Mouse (Mus musculus) cerebellum, postnatal 36 days (tissue): Measurements from ENCODE around the gene Foxa1.

ENCODE experiments used
- DNase-seq, 2 experiments: peaks; one replicate each; pipeline ENCODE4 v3.0.0; 2021 to 2022; ENCODE audit warnings: mixed read lengths in 2 of 2

The Foxa1 gene

GRCm38 (mm10) chr12:57546415-57547201 is at the start of gene Foxa1:
Gene Foxa1, minus strand, starts transcription at chr12:57546916.
- peak in 1 of 2 experiments; percentile 3 for DNase-seq

DNA sequence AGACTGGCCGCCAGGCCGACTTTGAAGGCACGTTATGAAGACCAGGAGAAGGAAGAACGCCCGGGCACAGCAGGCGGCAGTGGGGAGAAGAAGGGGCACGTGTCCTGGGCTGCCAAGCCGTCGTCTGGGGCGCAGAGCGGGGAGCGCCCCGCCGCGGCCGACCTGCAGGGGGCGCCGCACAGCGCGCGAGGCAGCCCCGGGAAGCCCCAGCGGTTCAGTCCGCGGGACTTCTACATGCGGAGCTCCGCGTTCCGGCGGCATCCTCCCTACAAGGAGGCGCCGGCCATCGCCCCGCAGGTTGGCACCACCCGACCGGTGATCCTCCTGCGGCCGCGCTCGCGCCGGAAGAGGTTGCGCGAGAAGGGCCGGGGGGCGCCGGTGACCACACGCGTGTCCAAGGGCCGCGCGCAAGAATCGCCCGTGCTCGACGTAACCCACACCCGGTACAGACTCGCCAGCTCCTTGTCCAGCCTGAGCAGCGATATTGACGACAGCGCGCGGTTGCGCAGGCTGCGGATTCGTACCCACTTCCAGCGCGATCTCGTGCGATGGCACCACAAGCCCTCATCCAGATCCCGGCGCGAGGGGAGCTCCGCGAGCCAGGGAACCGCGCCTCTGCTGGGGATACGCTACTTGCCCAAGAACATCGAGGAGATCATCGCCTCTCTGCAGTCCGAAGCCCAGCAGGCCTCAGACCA is 29.4 kb upstream of the Foxa1 start:
- DNase-seq: peak in 1 of 2 experiments; percentile 4

DNA sequence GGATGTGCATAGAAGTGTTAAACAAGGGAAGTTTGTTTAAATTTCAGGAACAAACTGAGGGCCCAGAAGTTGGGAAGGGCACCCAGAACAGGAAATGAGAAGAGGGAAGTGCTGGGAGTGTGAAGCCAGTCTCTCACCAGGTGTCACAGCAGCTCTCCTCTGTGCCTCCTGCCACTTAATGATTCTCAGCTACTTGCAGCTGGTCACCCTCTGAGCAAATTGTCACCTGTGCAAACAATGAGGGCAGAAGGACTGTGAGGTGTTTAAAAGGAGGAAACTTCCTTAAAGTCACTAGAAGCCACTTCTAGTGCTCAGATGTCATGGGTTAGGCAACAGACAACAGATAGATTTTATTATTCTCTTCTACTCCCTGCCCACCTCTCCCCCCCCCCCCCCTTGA is 25.7 kb upstream of the Foxa1 start:
- DNase-seq: no peak

DNA sequence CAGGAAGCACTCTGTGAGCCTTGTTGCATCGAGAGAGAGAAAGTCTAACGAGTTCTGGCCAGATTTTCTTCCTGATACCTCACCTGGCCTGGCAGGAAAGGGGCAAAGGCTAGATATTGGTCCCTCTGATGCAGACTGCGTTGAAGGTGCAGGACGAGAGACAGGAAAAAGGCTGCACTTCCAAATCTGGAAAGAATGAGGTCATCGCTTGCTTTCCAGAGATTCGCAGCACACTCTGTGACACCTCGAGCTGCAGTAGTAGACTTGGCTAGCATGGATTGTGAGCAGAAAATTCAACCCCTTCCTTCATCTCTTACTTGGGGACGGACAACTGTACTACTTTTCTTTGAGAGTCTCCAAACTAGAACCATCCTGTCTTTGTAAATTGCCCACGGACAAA is 25.1 kb upstream of the Foxa1 start:
- DNase-seq: no peak

DNA sequence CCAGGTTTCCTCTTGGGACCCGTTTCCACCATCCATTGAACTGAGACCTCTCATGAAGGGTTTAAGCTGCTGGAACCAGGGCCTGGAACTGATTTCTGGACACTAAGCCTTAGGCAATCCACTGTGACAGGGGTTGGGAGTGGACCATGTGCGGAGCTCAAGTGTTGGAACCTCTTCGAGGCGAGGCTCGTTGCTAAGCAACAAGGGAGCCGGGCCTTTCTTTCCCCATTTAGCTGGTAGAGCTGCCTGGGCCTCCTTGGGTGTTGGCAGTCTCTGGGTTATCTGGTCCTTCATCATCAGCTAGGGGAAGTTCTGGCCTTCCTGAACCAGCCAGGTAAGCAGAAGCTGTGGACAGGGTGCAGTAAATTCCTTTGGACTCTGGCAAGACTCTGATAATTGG is 17.2 kb upstream of the Foxa1 start, which contains the start of gene Ttc6:
Gene Ttc6 (plus strand): TSS at position 205 of the 400 bp plus-strand sequence.
- no peak for DNase-seq

DNA sequence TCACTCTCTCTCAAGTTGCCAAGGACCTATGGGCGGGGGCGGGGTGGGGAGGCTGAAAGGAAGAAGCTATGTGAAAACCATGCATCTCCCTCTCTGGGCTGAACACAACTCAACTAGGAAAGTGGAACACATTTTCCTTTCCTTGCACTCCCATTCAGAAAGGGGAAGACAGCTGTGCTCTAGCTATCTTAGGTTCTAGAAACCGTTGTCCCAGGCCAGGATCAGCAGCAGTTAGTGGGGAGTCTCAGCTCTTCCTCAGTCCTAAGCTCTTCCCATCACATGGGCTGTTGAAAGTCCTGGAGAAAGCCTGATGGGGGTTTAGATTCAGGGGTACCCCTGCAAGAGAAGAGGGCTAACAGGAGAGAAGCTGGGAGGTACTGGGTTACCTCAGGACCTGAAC is 7.4 kb upstream of the Foxa1 start:
- no peak for DNase-seq

DNA sequence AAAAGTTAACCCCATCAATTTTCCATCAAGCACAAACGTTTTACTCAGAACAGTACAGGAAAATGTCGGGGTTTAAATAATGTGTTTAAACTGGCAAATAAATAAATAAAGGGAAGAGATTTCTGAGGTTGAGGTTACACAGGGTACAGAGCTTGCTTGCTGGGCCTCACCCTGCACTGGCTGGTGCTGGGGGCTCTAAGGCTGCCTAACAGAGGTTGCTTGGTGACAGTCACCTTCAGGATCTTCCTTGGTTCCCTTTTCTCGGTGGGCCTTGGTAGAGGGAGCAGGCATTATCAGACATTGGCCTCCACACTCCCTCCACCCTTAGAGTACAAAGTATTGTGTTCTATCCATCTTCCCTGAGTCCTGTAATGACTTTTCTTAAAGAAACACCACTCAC is 5.6 kb upstream of the Foxa1 start:
- no peak for DNase-seq

DNA sequence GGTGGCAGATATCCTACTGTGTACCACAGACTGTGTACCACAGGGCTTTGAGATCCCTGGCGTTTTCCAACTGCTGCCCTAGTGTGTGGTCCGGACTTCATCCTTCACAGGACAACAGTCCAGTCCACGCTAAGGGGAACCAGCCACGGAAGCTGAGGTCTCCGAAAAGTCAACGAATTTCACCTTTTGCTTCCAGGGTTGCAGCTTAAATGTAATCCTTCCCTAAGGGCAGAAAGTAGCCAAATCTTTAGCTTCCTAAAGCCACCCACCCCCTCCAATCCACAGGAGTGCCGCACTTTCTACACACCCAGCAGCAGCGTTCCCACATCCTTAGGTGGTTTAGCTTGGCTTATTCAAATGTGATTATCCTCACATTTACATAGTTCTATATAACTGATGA is 4.2 kb upstream of the Foxa1 start:
- DNase-seq: no peak

- no peak for DNase-seq
Measured at GRCm38 (mm10) chr12:57550181-57550808, 3.6 kb upstream of the Foxa1 start.

- DNase-seq: no peak
Measured at GRCm38 (mm10) chr12:57549667-57550160, 3.0 kb upstream of the Foxa1 start.

GRCm38 (mm10) chr12:57548981-57549666 is 2.4 kb upstream of the Foxa1 start:
- DNase-seq: no peak

GRCm38 (mm10) chr12:57548352-57548980 is 1.8 kb upstream of the Foxa1 start:
- DNase-seq: no peak

GRCm38 (mm10) chr12:57547890-57548289 is 1.2 kb upstream of the Foxa1 start:
- DNase-seq: no peak

DNA sequence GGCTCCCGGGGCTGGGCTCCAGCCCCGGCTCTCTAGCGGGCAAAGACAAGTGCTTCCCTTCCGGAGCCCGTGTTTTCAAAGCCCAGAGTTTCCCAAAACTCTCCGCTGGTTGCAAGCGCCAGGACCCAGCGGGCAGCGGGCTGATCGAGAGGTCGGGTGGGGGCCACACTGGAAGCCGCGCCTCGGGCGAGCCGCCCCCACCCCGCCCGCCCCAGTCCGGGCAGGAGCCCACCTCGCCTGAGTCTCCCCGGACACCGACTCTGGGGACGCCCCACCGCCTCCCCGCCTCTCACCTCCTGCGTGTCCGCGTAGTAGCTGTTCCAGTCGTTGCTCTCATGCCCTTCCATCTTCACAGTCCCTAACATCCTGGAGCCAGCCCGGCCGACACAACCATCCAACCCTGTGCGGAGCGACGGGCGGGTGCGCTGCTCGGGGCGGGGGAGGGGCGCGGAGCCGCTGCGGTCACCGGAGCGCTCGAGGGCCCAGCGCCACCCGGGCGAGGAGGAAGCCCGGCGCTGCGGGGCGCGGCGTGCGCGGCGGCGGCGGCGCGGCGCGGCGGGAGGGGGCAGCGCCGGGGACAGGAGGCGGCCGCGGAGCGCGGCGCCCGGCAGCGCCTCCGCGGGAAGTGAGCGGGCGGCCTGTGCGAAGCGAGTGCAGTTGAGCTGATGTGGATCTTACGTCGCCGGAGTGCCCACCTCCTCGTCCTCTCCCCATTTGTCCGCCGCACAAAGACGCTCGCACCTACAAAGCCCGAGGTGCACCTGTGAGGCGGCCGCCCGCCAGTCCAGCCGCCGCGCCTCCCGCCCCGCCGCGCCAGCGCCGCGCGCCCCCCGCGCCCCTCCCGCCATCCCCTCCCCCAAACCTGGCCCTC is 1.1 kb downstream of the Foxa1 start:
- DNase-seq: peak in 1 of 2 experiments; percentile 16

- DNase-seq: peak; percentile 37 to 45
Measured at GRCm38 (mm10) chr12:57544641-57545370, 1.9 kb downstream of the Foxa1 start.

- no peak for DNase-seq
Measured at GRCm38 (mm10) chr12:57543627-57543991, 3.1 kb downstream of the Foxa1 start.

DNA sequence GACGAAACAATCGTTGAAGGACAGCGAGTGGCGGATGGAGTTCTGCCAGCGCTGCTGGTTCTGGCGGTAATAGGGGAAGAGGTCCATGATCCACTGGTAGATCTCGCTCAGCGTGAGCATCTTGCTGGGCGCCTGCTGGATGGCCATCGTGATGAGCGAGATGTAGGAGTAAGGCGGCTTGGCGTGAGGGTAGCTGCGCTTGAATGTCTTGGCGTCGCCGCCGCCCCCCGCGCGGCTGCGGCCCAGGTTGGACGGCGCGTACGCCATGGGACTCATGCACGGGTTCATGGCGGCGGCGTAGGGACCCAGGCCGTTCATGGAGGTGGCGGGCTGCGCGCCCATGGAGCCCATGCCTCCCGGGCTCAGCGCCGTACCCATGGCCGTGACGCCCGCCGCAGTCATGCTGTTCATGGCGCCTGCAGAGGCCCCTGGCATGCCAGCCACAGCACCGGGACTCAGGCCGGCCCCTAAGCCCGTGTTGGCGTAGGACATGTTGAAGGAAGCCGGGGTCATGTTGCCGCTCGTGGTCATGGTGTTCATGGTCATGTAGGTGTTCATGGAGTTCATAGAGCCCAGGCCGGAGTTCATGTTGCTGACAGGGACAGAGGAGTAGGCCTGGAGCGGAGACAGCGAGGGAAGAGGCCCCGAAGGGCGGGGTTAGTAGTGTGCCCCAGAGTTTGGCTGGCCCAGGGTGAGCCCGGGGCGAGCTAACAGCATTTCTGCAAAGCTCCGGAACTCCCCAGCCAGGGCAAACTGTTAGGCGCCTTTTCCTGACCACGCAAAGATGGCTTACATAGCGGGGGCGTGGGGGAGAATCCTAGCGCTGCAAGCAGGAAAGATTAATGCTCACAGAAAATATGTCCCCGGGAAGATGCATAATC is 3.7 kb downstream of the Foxa1 start:
- no peak for DNase-seq

GRCm38 (mm10) chr12:57541931-57542745 is 4.6 kb downstream of the Foxa1 start:
- DNase-seq: peak in 1 of 2 experiments; percentile 4

DNA sequence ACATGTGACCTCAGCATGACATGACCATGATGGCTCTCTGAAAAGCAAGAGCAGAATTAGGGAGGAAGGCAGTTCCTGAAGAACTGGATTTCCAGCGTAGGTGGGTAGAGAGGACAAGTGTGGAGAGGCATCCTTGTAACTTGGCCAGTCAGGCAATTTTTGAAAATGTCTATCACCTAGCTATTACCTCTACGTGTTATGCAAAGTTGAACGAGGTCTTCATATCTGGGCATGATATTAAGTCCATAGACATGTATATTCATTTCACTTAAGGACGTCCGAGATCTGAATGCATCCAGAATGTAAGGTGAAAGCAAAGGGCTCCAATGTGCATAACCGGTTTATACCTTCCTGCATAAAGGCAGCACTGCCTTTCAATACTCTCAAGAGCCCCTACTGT is 5.6 kb downstream of the Foxa1 start:
- DNase-seq: no peak
